Mouse (Mus musculus): ENCODE measurements around the gene Arl4c.

GRCm38 (mm10) chr1:88632851-88633250, 69.2 kb downstream of the Arl4c start:
- TF ChIP-seq CTCF (IDR thresholded peaks at IDR 0.05; ENCODE audit: low read depth, low read length) (no peak), POLR2AphosphoS5 (IDR thresholded peaks at IDR 0.05; ENCODE audit: insufficient replicate concordance, low read depth, low read length) (no peak), GATA1 (IDR thresholded peaks at IDR 0.05; ENCODE audit: borderline replicate concordance, low read length) (no peak), TAL1 (conservative IDR thresholded peaks at IDR 0.05; ENCODE audit: low read depth, low read length) (no peak)

All from G1E (cell line).